Mouse (Mus musculus): ENCODE results near the gene Rab22a. TPM values are rescaled to one million over a fixed set of nuclear protein-coding genes. Genes with fewer than 3 reads are reported as not detected.

The Rab22a gene
- total RNA-seq, 1 experiment from 2014 or later = 8.4 TPM

Other genes with a start within 250 kb of the Rab22a start
- gene 1700021F07Rik, start 137.2 kb upstream of the Rab22a start, total RNA-seq (2017) = not detected in 2 replicates
- not detected in 2 replicates for gene Ankrd60, start 81.4 kb upstream of the Rab22a start, total RNA-seq (2017)
- not detected in 2 replicates for gene 1700010B08Rik, start 59.7 kb downstream of the Rab22a start, total RNA-seq (2017)
- gene Vapb, start 77.8 kb downstream of the Rab22a start, total RNA-seq (2017) = 53.9 and 74.6 TPM in 2 replicates

Data from common myeloid progenitor, adult 5-6 weeks (primary cell).